Mouse (Mus musculus): ENCODE measurements around the gene Ldlrad3. TPM values are rescaled to one million over a fixed set of nuclear protein-coding genes. Genes with fewer than 3 reads are reported as not detected.

Ldlrad3 gene
- total RNA-seq, 1 experiment from 2014 or later = 10.2 TPM

GRCm38 (mm10) chr2:102038895-102039667, 147.1 kb downstream of the Ldlrad3 start:
- peak; percentile 55 to 61 for ATAC-seq (replicated peaks in 1 of 2; ENCODE audit: insufficient read depth in 1 of 2, low FRiP score in 2 of 2, low TSS enrichment in 1 of 2, low read depth in 1 of 2, poor library complexity in 2 of 2, severe bottlenecking in 2 of 2)

- no peak for ATAC-seq (replicated peaks in 1 of 2; ENCODE audit: insufficient read depth in 1 of 2, low FRiP score in 2 of 2, low TSS enrichment in 1 of 2, low read depth in 1 of 2, poor library complexity in 2 of 2, severe bottlenecking in 2 of 2)
Measured at GRCm38 (mm10) chr2:102038229-102038894, 147.8 kb downstream of the Ldlrad3 start.

- peak; percentile 87 for ATAC-seq (replicated peaks in 1 of 2; ENCODE audit: insufficient read depth in 1 of 2, low FRiP score in 2 of 2, low TSS enrichment in 1 of 2, low read depth in 1 of 2, poor library complexity in 2 of 2, severe bottlenecking in 2 of 2)
Measured at GRCm38 (mm10) chr2:102036665-102037511, 149.3 kb downstream of the Ldlrad3 start.

- no peak for ATAC-seq (replicated peaks in 1 of 2; ENCODE audit: insufficient read depth in 1 of 2, low FRiP score in 2 of 2, low TSS enrichment in 1 of 2, low read depth in 1 of 2, poor library complexity in 2 of 2, severe bottlenecking in 2 of 2)
Measured at GRCm38 (mm10) chr2:102034513-102034879, 151.7 kb downstream of the Ldlrad3 start.

- ATAC-seq (replicated peaks in 1 of 2; ENCODE audit: insufficient read depth in 1 of 2, low FRiP score in 2 of 2, low TSS enrichment in 1 of 2, low read depth in 1 of 2, poor library complexity in 2 of 2, severe bottlenecking in 2 of 2) = no peak
Measured at GRCm38 (mm10) chr2:102033818-102034512, 152.2 kb downstream of the Ldlrad3 start.

DNA sequence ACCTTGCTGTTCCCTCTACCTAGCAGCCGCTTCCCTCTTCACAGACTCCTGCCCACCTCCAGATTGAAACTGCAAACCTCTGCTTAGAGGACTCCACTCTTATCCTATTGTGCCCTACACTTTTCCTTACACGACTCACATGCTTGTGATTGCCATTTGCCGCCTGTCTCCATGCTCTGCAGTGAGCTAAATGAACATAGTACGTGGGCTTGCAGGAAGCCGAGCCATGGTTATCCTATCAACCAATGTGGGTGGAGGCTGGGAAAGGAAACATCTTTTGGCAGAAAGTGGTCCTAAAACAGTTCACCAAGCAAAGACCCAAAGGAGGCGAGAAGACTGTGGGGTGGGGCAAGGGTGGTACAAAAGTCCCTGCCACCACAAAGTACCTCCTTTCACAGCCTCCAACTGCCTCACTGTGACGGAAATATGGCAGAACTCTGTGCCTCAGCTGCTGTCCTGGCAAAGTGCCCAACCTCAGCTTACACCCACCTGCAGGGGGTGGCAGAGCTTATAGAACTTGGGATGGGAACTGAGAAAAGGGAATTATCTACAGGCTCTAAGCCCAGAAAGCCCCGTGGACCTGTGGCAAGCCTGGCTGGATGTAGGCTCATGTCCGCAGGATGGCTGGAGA, 153.4 kb downstream of the Ldlrad3 start:
- peak; percentile 4 to 24; a peak in 1 of 4 replicates for ATAC-seq (replicated peaks in 1 of 2; ENCODE audit: insufficient read depth in 1 of 2, low FRiP score in 2 of 2, low TSS enrichment in 1 of 2, low read depth in 1 of 2, poor library complexity in 2 of 2, severe bottlenecking in 2 of 2)

- peak; percentile 58 to 66; a peak in 2 of 4 replicates for ATAC-seq (replicated peaks in 1 of 2; ENCODE audit: insufficient read depth in 1 of 2, low FRiP score in 2 of 2, low TSS enrichment in 1 of 2, low read depth in 1 of 2, poor library complexity in 2 of 2, severe bottlenecking in 2 of 2)
Measured at GRCm38 (mm10) chr2:102030652-102031051, 155.5 kb downstream of the Ldlrad3 start.

DNA sequence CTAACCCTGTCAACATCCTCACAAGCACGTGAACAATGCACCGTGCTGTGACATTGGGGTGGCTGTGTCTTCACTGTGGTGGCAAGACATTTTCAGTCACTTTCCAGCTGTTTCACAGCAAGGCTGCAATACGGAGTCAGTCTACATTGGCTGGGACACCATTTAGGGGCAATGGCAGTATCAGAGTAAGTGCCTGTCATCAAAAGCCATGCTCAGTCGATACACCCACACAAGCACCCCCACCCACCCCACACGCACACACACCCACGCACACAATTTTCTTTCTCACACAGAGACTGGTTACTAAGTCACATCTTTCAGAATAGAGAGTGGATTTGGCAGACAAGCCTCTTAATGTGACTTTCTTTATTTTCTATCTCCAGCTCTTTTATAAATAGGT, 156.0 kb downstream of the Ldlrad3 start:
- ATAC-seq (replicated peaks in 1 of 2; ENCODE audit: insufficient read depth in 1 of 2, low FRiP score in 2 of 2, low TSS enrichment in 1 of 2, low read depth in 1 of 2, poor library complexity in 2 of 2, severe bottlenecking in 2 of 2) = no peak

DNA sequence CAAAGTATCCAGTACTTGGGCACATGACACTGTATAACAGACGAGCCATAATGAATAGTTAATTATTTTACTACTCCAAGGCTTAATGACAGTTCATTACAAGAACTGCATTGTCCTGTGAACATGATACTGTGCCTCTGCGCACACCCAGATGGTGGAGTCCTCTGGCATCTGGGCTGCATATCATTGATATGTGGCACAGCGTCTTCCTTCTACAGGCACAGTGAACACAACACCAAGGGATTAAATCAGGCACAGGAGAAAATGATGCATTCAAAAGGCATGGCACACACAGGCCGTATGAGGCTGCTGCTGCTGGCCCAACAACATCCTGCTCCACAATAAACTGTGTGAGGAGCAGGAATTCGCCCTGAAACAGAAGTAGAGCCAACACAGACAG, 156.5 kb downstream of the Ldlrad3 start:
- no peak for ATAC-seq (replicated peaks in 1 of 2; ENCODE audit: insufficient read depth in 1 of 2, low FRiP score in 2 of 2, low TSS enrichment in 1 of 2, low read depth in 1 of 2, poor library complexity in 2 of 2, severe bottlenecking in 2 of 2)

DNA sequence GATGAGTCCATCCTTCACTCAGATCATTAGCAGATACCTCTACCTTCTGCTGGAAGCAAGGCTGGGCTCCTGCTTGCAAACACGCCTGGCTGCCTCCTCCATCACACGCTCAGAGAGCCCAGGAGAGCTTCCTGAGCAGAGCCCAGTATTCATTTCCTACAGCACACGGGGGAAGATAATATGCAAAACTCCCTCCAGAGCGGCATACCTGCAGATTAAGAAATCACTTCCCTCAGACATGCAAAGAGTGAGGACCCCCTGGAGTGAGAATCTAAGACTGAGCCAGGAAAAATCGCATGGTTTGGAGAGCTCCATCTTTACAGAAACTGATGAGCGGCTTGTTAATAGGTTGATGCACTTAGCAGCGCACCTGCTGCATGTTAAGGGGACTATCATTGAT, 158.9 kb downstream of the Ldlrad3 start:
- no peak for ATAC-seq (replicated peaks in 1 of 2; ENCODE audit: insufficient read depth in 1 of 2, low FRiP score in 2 of 2, low TSS enrichment in 1 of 2, low read depth in 1 of 2, poor library complexity in 2 of 2, severe bottlenecking in 2 of 2)

- no peak for ATAC-seq (replicated peaks in 1 of 2; ENCODE audit: insufficient read depth in 1 of 2, low FRiP score in 2 of 2, low TSS enrichment in 1 of 2, low read depth in 1 of 2, poor library complexity in 2 of 2, severe bottlenecking in 2 of 2)
Measured at GRCm38 (mm10) chr2:102026156-102026555, 160.0 kb downstream of the Ldlrad3 start.

GRCm38 (mm10) chr2:102024483-102024882, 161.7 kb downstream of the Ldlrad3 start:
- no peak for ATAC-seq (replicated peaks in 1 of 2; ENCODE audit: insufficient read depth in 1 of 2, low FRiP score in 2 of 2, low TSS enrichment in 1 of 2, low read depth in 1 of 2, poor library complexity in 2 of 2, severe bottlenecking in 2 of 2)

DNA sequence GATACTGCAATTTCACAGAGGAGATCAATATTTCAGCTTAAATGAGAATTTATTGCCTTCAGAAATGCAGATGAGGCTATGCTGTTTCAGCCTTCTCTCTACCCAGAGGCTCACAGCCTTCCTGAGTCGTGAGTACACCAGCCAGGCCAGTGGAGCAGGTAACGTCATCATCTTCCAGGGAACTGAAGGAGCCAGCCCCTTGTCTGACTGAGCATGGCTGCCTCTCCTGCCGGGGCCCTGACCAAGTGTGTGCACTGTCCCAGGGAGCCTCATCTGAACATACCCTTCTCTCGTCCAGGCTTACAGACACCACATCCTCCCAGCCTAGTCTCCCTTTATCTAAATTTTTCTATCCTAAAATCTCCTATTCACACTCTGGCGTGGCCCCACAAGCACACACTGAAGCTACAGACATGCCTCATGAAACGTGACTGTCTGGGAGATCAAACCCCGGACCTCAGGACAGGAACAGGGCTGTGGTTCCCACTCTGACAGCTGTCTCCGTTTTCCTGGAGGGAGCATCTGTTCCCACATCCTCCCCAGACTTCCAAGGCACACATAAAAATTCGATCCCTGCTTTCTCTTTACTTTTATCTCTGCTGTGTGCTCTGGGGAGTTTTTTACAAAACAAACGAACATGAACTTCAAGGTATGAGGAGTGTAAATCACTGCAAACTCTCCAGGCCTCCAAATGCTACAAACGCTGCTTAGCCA, 164.7 kb downstream of the Ldlrad3 start:
- no peak for ATAC-seq (replicated peaks in 1 of 2; ENCODE audit: insufficient read depth in 1 of 2, low FRiP score in 2 of 2, low TSS enrichment in 1 of 2, low read depth in 1 of 2, poor library complexity in 2 of 2, severe bottlenecking in 2 of 2)

DNA sequence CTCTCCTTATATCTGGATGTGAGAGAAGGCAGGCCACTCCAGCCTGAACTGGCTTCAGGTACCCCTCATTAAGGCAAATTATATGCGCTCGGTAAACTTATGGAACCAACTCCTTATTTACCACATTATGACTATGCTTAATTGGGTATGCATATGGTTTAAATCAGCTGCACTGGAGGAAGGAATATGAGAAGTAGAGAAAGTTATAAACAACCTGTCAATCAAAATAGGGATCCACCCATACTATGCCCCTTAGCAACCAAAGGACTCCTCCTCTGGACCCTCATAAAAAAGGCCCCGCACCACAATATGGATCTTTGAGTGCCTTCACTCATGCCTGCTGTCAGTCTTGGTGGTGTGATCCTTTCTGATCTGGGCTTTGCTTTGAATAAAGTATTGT, 165.6 kb downstream of the Ldlrad3 start:
- ATAC-seq (replicated peaks in 1 of 2; ENCODE audit: insufficient read depth in 1 of 2, low FRiP score in 2 of 2, low TSS enrichment in 1 of 2, low read depth in 1 of 2, poor library complexity in 2 of 2, severe bottlenecking in 2 of 2) = no peak

DNA sequence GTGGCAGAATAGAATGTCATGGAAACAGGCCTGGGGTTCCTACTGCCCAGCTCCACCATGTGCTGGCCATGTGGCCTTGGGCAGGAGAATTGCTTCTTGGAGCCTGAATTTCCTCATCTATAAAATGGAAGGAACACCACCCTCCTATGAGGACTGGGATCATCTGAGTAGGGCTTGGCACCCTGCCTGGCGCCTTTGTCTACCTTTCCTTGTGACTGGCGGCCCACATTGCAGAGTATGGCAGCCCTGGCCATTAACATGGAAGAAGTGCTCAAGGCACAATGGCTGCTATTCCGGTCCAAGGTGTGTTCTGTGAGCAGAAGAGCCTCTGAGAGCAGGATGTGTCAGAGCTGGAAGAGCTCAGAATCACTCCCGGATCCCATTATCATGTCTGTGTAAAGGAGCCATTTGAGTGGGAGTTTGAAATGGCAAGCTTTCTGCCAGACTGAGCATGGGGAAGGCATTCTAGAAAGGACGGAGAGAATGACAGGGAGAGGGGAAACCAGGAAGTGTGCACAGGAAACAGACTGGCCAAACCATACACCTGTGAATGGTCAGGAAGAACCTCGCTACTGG, 171.6 kb downstream of the Ldlrad3 start:
- no peak for ATAC-seq (replicated peaks in 1 of 2; ENCODE audit: insufficient read depth in 1 of 2, low FRiP score in 2 of 2, low TSS enrichment in 1 of 2, low read depth in 1 of 2, poor library complexity in 2 of 2, severe bottlenecking in 2 of 2)

- ATAC-seq (replicated peaks in 1 of 2; ENCODE audit: insufficient read depth in 1 of 2, low FRiP score in 2 of 2, low TSS enrichment in 1 of 2, low read depth in 1 of 2, poor library complexity in 2 of 2, severe bottlenecking in 2 of 2) = no peak
Measured at GRCm38 (mm10) chr2:102011311-102011975, 174.7 kb downstream of the Ldlrad3 start.
